Mouse (Mus musculus) liver, embryonic 15.5 days (tissue): Measurements from ENCODE around the gene Nup54. TPM values are rescaled to one million over a fixed set of nuclear protein-coding genes. Genes with fewer than 3 reads are reported as not detected.

Experiments used
- ATAC-seq: fragments of 200-750 bp; cut with Nextera tagmentation; 2 replicates; pipeline ENCODE4 v1.8.0; 2017; ENCODE audit warnings: moderate number of reproducible peaks, mild to moderate bottlenecking, moderate library complexity; ENCODE audit not compliant: insufficient read depth
- H3K27ac ChIP-seq: fragments of 300-500 bp; sonication (generic); replicated peaks from 2 replicates; pipeline ENCODE4 v1.5.1; 2015; ENCODE audit warnings: mild to moderate bottlenecking, inconsistent platforms
- H3K27me3 ChIP-seq: fragments of 300-500 bp; sonication (generic); 2 replicates; pipeline ENCODE4 v1.6.1; 2015; ENCODE audit warnings: mild to moderate bottlenecking, inconsistent platforms
- H3K36me3 ChIP-seq: fragments of 300-500 bp; sonication (generic); replicated peaks from 2 replicates; pipeline ENCODE4 v1.6.1; 2015; ENCODE audit warnings: moderate library complexity, mild to moderate bottlenecking, inconsistent platforms
- H3K4me1 ChIP-seq: fragments of 300-500 bp; sonication (generic); replicated peaks from 2 replicates; pipeline ENCODE4 v1.6.1; 2015; ENCODE audit warnings: inconsistent platforms
- H3K4me2 ChIP-seq: fragments of 300-500 bp; sonication (generic); 2 replicates; pipeline ENCODE4 v1.6.1; 2015; ENCODE audit warnings: moderate library complexity, mild to moderate bottlenecking, inconsistent platforms
- H3K4me3 ChIP-seq: fragments of 300-500 bp; sonication (generic); replicated peaks from 2 replicates; pipeline ENCODE4 v1.5.1; 2015; ENCODE audit warnings: mild to moderate bottlenecking, inconsistent platforms
- H3K9ac ChIP-seq: fragments of 300-500 bp; sonication (generic); 2 replicates; pipeline ENCODE4 v1.6.1; 2015; ENCODE audit warnings: moderate library complexity, mild to moderate bottlenecking, inconsistent platforms
- H3K9me3 ChIP-seq: fragments of 300-500 bp; sonication (generic); replicated peaks from 2 replicates; pipeline ENCODE4 v1.6.1; 2016; ENCODE audit warnings: inconsistent platforms
- WGBS: fragments of 180-500 bp; shearing (Covaris S2); methylation state at CpG from one replicate; pipeline ENCODE4 v1.1.7; 2015; ENCODE audit warnings: mixed read lengths; ENCODE audit not compliant: insufficient replicate concordance; 5-methylcytosine and 5-hydroxymethylcytosine counted together
- polyA plus RNA-seq: library from polyadenylated mRNA; unstranded; fragments of >200 nt; fragmentation: Nextera tagmentation; extraction: Ambion mirVana; gene quantifications from 2 replicates; pipeline ENCODE4 v1.2.1, GENCODE M21; 2015

Nup54 gene
- polyA plus RNA-seq, 1 experiment from 2014 or later, result 27.7 TPM

DNA sequence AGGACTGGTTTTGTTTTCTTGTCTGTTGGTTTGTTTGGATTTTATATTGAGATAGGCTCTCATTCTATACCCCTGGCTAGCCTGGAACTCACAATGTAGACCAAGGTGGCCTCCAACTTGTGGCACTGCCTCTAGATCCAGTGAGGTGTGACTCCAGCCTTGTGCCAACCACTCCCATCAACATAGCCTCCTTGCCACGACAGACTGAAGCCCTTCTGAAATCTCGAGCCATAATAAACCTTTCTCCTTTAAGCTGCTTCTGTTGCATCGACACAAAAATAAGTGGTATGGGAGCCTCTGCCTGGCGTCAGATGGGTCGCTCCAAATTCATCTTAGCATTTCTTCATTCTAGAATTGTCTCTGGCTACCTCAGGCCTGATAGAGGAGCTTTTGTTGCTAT is 11.7 kb upstream of the Nup54 start:
- H3K4me2 ChIP-seq, result no peak overlapping the region
- no peak overlapping the region for H3K4me3 ChIP-seq
- H3K9ac ChIP-seq, result no peak overlapping the region
- no peaks in the 10 kb centered on the region for H3K9me3 ChIP-seq
- WGBS, result 65% methylated on average over 5 of the region's 5 CpGs
- H3K4me1 ChIP-seq, result 0 out of 2 replicates have a peak, but pooled peaks cover 4% of the 10 kb centered on the region
- no peaks in the 10 kb centered on the region for H3K27me3 ChIP-seq
- H3K36me3 ChIP-seq, result peaks cover 54% of the 10 kb centered on the region
- H3K27ac ChIP-seq, result no peak overlapping the region
- ATAC-seq, result no peak

DNA sequence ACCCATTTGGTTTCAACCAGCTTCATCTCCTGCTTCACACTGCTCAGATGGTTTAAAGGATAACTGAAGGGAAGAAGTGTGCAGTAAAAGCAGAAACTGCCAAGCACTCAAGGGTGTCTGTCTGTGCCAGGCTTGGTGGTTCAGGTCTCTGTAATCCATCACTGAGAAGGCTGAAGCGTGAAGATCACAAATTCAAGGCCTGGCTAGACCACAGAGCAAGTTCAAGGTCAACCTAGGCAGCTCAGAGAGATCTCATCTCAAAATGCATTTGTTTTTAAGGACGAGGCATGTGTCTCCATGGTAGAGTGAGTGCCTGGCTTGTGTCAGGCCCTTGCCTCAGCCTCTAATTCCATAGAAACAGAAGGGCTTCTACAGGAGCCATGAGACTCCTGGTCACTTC is 10.0 kb upstream of the Nup54 start:
- no peaks in the 10 kb centered on the region for H3K9me3 ChIP-seq
- peaks cover 11% of the 10 kb centered on the region for H3K4me1 ChIP-seq
- peaks cover 43% of the 10 kb centered on the region for H3K36me3 ChIP-seq
- no peaks in the 10 kb centered on the region for H3K27me3 ChIP-seq
- WGBS, result 67% methylated on average over 2 of the region's 2 CpGs
- no peak overlapping the region for H3K27ac ChIP-seq
- no peak overlapping the region for H3K9ac ChIP-seq
- H3K4me2 ChIP-seq, result no peak overlapping the region
- ATAC-seq, result no peak
- no peak overlapping the region for H3K4me3 ChIP-seq

DNA sequence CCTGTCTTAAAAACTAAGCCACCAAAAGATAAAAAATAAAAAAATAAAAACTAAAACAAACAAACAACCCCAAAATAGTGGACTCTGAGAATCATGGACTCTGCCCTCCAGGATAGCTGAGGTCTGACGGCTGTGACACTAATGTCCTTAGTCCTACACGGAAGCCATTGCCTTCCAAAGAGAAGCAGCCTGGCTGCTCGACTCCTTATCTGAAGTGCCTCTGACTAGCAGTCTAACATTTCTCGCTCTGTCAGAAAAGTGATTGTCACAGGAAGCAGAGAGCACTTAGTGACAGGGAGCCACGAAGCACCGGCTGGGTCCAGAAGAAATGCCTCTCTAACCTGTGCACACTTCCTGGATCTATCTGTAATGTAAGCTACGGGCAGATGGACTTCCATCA is 7.9 kb upstream of the Nup54 start:
- H3K4me2 ChIP-seq, result no peak overlapping the region
- no peak overlapping the region for H3K9ac ChIP-seq
- H3K36me3 ChIP-seq, result peaks cover 24% of the 10 kb centered on the region
- 35% methylated on average over 7 of the region's 7 CpGs for WGBS
- no peaks in the 10 kb centered on the region for H3K9me3 ChIP-seq
- H3K4me3 ChIP-seq, result no peak overlapping the region
- no peak for ATAC-seq
- H3K27ac ChIP-seq, result no peak overlapping the region
- H3K4me1 ChIP-seq, result peaks cover 18% of the 10 kb centered on the region
- no peaks in the 10 kb centered on the region for H3K27me3 ChIP-seq

DNA sequence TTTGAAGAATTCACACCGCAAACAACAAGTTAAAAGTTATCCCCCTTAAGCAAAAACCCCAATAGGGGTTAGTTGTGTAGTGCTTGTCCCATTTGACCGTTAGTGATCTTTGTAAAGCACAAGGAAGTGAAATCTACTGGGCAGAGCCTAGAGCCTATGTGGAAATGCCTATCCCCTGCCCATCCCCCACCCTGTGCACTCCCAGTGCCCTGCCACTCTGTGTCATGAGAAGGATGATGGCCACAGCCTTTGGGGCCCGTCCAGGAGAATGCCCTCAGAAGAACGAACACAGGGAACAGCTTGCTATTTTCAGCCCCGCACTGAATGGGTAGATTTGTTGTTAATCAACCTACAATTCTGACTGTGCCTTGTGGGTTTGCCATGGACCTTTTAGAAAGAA is 6.5 kb upstream of the Nup54 start:
- no peak overlapping the region for H3K9ac ChIP-seq
- WGBS, result 63% methylated on average over 5 of the region's 5 CpGs
- no peak overlapping the region for H3K27ac ChIP-seq
- no peak overlapping the region for H3K4me2 ChIP-seq
- peaks cover 20% of the 10 kb centered on the region for H3K4me1 ChIP-seq
- peak; percentile 47; the same call in 1 of the 2 replicates for ATAC-seq
- H3K4me3 ChIP-seq, result no peak overlapping the region
- H3K27me3 ChIP-seq, result no peaks in the 10 kb centered on the region
- H3K36me3 ChIP-seq, result peaks cover 17% of the 10 kb centered on the region
- H3K9me3 ChIP-seq, result no peaks in the 10 kb centered on the region

DNA sequence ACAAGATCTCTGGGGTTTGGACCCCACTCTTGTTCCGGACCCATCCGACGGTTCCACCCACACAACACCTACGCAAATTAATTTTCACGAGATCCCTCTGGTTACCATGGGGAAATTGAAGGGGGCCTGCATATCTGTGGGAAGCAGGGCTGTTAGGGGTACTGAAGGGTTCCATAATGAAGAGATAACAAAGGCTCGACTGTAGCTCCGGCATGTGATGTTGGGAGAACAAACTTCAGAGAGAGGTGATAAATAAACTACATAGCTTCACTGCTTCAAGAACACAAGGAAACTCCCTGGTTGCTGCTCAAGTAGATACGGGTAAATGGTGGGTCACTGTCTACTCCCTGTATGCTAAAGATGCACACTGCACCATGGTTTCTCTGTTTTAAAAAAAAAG is 3.5 kb upstream of the Nup54 start:
- no peak for ATAC-seq
- Histone ChIP-seq H3K27me3 (no peaks in the 10 kb centered on the region), H3K4me1 (peaks cover 29% of the 10 kb centered on the region), H3K27ac (no peak overlapping the region), H3K36me3 (0 out of 2 replicates have a peak, but pooled peaks cover 2% of the 10 kb centered on the region), H3K9ac (no peak overlapping the region), H3K4me2 (no peak overlapping the region), H3K4me3 (no peak overlapping the region), H3K9me3 (no peaks in the 10 kb centered on the region)
- 36% methylated on average over 8 of the region's 8 CpGs for WGBS

DNA sequence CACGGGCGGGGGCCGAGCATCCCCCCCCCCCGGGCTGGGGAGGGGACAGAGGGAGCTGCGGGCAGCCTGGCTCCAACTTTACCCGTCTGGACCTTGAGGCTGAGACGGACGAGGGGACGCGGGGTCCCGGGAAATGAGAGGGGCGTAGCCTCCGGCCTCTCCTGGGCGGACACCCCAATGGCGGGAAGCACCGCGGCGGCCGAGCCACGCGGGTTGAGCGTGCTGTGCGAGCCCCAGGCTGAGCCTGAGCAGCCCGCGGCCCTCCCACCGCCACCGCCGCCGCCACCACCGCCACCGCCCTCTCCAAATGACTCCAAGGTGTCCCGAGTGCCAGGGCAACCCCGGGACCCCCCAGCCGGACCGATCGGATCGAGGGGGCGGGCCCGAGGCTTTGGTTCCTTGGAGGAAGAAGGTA is 441 bp downstream of the Nup54 start:
- H3K36me3 ChIP-seq, result peaks cover 9% of the 10 kb centered on the region
- H3K4me3 ChIP-seq, result peak overlapping the region; percentile 97
- H3K9me3 ChIP-seq, result no peaks in the 10 kb centered on the region
- peak overlapping the region; percentile 88 for H3K4me2 ChIP-seq
- H3K27me3 ChIP-seq, result no peaks in the 10 kb centered on the region
- H3K9ac ChIP-seq, result peak overlapping the region; percentile 94
- peak overlapping the region; percentile 93 for H3K27ac ChIP-seq
- peaks cover 24% of the 10 kb centered on the region for H3K4me1 ChIP-seq
- peak; percentile 80 for ATAC-seq
- under 1% methylated on average over 39 of the region's 39 CpGs for WGBS

DNA sequence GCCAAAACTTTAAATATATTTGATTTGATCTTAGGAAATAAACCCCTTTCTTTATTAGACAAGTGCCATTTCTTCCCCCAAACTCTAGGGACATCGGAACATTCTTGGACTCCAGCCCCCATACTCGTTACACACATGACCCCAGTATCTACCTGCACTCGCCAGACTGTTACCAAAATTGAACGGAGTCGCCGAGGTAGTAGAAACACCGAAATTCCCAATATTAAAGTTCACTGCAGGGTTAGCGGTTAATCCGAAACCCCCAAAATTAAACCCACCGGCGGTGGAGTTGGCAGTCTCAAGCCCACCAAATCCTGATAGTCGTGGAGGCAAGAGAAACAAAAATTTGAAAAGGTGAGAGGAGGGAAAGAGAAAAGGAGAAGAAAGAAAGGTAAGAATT is 949 bp downstream of the Nup54 start:
- Histone ChIP-seq H3K9ac (peak overlapping the region; percentile 94), H3K9me3 (no peaks in the 10 kb centered on the region), H3K36me3 (peaks cover 15% of the 10 kb centered on the region), H3K27me3 (no peaks in the 10 kb centered on the region), H3K27ac (peak overlapping the region; percentile 93), H3K4me2 (peak overlapping the region; percentile 88), H3K4me1 (peaks cover 24% of the 10 kb centered on the region), H3K4me3 (peak overlapping the region; percentile 97)
- under 1% methylated on average over 12 of the region's 12 CpGs for WGBS
- ATAC-seq, result no peak

DNA sequence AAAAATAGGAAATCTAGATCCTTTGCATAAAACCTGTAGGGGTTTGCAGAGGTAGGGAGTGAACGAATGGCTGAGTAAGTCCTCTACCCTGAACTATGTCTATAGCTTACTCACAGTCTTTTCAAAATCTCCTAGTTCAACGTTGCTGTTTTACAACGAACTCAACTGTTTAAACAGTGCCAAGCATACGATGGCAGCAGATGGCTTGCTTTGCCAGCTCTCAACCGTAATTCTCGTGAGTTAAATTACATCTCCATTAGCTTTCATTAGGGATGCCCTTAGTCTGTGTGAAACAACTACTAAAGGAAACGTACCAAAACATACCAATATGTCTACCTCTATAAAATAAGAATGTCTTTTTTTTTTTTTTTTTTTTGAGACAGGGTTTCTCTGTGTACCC is 3.4 kb downstream of the Nup54 start:
- no peak overlapping the region for H3K27ac ChIP-seq
- ATAC-seq, result no peak
- 81% methylated on average over 7 of the region's 7 CpGs for WGBS
- H3K4me1 ChIP-seq, result peaks cover 15% of the 10 kb centered on the region
- H3K4me3 ChIP-seq, result no peak overlapping the region
- no peaks in the 10 kb centered on the region for H3K9me3 ChIP-seq
- H3K27me3 ChIP-seq, result no peaks in the 10 kb centered on the region
- H3K36me3 ChIP-seq, result peaks cover 39% of the 10 kb centered on the region
- no peak overlapping the region for H3K4me2 ChIP-seq
- H3K9ac ChIP-seq, result no peak overlapping the region

DNA sequence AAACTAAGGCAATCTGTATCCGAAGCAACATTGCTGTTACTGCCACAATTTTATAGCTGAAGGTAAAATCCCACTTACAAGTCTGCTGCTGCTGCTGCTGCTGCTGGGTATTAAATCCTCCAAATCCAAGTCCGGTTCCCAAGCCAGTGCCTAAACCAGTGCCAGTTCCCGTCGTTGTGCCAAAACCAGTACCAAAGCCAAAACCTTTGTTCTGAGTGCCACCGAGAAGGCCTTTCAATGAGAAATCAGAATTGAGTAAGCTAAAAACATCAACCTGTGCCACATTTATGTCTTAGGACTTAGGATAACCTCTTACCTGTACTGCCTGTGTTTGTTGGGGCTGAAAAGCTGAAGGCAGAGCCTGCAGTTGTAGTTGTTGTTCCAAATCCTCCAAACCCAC is 4.3 kb downstream of the Nup54 start:
- WGBS, result 78% methylated on average over 5 of the region's 5 CpGs
- peaks cover 15% of the 10 kb centered on the region for H3K4me1 ChIP-seq
- H3K27me3 ChIP-seq, result no peaks in the 10 kb centered on the region
- H3K4me3 ChIP-seq, result no peak overlapping the region
- H3K27ac ChIP-seq, result no peak overlapping the region
- no peak for ATAC-seq
- H3K9ac ChIP-seq, result no peak overlapping the region
- no peaks in the 10 kb centered on the region for H3K9me3 ChIP-seq
- no peak overlapping the region for H3K4me2 ChIP-seq
- H3K36me3 ChIP-seq, result peaks cover 43% of the 10 kb centered on the region

DNA sequence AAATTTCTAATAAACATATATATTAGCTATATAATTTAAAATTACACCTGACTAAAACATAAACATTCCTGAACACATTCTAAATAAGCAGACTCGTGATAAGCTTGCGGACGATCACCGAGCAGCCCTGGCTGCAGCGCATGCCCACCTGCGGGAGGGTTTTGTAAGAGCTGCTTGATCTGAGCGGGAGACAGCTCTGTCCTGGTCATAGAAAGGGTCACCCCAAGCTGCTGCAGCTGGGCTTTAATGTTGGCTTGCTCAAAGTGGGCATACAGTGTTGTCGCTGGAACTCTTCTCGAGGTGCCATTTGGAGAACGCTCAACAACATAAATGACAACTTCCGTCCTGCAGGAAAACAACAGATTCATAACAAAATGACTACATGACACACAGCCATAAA is 10.9 kb downstream of the Nup54 start:
- 93% methylated on average over 11 of the region's 11 CpGs for WGBS
- H3K4me1 ChIP-seq, result no peaks in the 10 kb centered on the region
- no peak for ATAC-seq
- no peak overlapping the region for H3K27ac ChIP-seq
- H3K36me3 ChIP-seq, result peaks cover 88% of the 10 kb centered on the region
- no peak overlapping the region for H3K9ac ChIP-seq
- H3K4me2 ChIP-seq, result no peak overlapping the region
- no peaks in the 10 kb centered on the region for H3K27me3 ChIP-seq
- no peak overlapping the region for H3K4me3 ChIP-seq
- H3K9me3 ChIP-seq, result no peaks in the 10 kb centered on the region

DNA sequence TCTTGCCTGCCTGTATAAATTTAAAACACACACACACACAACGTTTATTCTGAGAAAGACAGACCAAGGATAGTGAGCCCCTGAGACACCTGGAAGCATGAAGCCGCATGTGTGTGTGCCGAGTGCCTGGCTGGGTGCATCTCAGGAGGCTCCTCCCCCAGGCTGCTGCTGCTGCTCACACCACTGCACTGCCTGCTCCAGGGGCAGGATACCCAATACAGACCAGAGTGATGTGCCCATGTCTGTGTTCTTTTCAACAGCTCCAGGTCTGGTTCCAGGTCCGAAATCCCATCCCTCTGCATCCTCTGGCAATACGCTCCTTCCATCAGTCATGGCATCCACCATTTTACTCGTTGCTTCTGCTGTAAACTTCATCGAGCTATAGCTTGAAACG is 21.0 kb downstream of the Nup54 start:
- Histone ChIP-seq H3K4me1 (no peaks in the 10 kb centered on the region), H3K27me3 (no peaks in the 10 kb centered on the region), H3K9ac (no peak overlapping the region), H3K9me3 (no peaks in the 10 kb centered on the region), H3K4me3 (no peak overlapping the region), H3K36me3 (peaks cover 41% of the 10 kb centered on the region), H3K4me2 (no peak overlapping the region), H3K27ac (no peak overlapping the region)
- ATAC-seq, result no peak
- WGBS, result 75% methylated on average over 8 of the region's 8 CpGs

DNA sequence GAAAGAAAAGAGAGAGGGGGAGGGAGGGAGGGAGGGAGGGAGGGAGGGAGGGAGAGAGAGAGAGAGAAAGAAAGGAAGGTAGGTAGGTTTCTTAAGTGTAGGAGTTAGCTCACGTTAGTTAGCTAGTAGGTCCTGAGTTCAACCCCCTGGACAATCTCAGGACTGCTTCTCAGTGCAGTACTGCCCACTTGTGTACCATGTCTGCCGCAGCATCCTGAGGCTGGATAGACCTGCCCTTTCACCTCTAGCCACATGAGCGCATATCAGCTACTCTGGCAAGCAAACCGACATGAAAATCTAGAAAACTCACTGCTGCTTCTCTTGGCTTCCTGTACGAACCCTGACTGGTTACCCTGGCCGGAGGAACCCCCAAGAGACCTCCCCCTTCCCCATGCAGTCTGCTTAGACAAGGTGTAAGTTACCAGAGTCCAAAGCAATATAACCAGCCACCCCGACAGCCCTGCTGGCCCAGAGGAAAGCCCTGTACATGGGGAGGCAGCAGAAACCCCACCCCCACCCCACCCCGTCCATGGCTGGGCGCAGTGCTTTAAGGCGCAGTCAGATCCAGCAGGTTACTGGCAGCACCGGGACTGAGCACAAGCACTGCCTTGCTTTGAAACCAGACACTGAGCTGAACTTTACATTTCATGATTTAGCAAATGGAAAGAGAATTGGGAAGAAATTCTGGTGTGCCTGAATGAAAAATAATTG is 21.6 kb downstream of the Nup54 start:
- no peaks in the 10 kb centered on the region for H3K9me3 ChIP-seq
- H3K36me3 ChIP-seq, result peaks cover 37% of the 10 kb centered on the region
- H3K27ac ChIP-seq, result no peak overlapping the region
- ATAC-seq, result no peak
- no peaks in the 10 kb centered on the region for H3K27me3 ChIP-seq
- H3K9ac ChIP-seq, result no peak overlapping the region
- H3K4me2 ChIP-seq, result no peak overlapping the region
- 67% methylated on average over 11 of the region's 11 CpGs for WGBS
- H3K4me3 ChIP-seq, result no peak overlapping the region
- H3K4me1 ChIP-seq, result no peaks in the 10 kb centered on the region
